Mouse (Mus musculus) ovary, postnatal 10 days (tissue): ENCODE measurements at regions not wholly inside any gene's neighbourhood (a gene's known extent, or its start where the extent isn't known, plus 50 kb on each side); places are given as distances from the start of the nearest gene placed in this dataset.

ENCODE experiments used
- DNase-seq: peaks from one replicate; pipeline ENCODE4 v3.0.0; 2022; ENCODE audit warnings: low spot score

DNA sequence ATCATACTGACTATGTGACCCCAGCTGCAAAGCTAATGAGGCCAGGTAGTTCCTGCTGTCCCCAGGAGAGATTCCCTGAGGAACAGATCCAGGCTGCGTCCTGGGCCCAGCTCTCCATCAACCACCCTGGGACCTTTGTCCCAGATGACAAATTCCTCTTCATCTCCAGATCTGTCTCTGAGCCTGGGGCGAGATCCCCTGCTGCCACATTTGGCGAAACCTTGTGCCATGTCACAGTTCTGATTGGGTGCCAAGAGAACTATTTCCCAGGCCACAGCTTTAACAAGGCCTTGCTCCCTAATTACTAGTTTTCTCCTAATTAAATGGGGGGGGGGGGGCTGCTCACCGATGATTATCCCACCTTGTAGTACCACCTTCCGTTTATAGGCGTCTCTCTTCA lies 70.6 kb upstream of the Hes1 start:
- no peak for DNase-seq

DNA sequence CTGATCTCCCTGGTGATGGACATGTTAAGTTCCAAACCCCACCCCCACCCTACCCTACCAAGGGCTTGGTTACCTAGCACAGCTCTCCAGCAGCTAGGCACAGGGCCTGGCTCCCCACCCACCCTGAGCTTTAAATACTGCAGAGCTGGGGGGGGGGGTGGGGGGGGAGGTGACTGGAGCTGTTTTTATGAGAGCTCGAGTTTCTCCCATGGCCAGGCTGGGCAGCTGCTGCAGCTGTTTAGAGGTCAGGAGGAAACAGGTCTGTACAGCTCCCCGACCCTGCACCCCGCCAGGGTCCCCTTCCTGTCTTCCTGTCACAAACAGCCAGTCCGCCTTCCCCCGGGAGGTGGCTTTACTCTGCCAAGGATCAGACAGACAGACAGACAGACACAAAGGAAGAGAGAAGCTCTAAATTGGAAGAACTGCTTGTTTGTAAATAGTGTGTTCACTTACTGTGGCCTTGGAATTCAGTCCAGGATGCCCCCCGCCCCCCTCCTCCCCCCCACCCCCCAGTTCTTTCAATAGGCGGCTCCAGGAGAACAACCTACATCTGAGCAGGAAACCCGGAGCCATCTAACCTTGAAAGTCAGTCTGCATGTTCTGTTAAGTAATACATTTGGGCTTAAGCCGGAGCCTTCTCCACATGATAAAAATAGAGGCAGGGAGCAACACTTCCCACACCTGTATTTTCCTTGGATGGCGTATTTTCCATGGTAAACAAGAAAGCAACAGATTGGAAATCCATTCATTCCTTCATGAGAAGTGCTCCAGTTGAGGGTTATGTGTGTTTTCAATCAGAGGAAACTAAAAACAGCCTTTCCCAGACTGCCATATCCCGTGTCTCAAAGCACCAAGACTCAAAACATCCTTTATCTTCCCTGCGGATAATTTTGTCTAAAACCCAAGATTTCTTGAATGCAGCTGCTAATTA lies 67.8 kb upstream of the Hes1 start:
- DNase-seq = no peak

DNA sequence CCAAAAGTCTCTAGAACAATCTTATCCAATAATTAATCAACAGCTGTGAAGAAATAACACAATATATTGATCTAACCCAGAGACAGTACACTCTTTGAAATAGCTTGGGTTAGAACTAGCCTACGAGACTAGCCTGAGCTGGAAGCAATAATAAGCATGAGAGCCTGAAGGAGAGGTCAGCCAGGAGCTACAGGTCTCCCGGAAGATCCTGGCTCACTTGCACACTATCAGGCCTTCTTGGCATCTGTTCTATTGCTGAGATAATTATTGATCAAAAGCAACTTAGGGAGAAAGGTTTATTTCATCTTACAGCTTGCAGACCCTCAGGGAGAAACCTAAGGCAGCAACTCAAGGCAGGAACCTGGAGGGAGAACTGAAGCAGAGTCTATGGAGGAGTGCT lies 64.0 kb upstream of the Hes1 start:
- DNase-seq = no peak

DNA sequence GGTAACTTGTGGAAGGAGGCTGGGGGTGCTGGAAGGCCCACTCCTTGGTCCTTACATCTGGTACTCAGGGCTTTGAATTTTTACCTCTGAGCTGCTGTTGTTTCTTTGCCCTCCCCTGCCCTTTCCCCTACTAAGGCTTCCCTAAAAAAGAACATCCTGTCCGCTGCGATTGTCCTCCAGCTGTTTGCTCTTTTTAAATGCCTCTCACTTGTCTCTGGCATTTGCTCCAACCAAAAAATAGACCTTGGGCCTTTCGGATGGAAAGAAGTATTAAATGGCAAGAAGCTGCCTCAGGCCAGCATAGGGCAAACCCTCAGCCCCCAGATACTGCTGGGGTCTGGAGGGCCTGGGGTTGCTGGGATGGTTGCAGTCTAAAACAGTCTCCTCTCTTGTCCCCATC lies 59.1 kb upstream of the Hes1 start:
- no peak for DNase-seq

DNA sequence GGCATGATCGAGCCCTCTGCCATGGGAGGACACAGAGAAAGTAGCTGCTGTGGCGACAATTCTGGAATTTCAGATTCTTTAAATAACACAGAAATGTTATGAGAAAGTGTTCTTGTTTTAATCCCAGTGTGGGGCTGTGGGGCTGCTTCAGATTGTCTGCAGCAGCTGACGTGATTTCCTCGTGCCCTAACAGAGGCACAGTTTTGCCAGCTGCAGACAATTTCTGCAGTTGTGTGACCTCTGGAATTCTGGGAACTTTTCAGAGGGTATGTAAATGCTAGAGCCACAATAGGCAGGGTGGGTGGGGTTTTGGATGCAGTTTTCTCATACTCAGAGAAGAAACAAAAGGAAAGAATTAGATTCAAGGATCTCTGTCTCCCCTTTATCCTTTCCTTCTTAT lies 57.4 kb upstream of the Hes1 start:
- DNase-seq = no peak

DNA sequence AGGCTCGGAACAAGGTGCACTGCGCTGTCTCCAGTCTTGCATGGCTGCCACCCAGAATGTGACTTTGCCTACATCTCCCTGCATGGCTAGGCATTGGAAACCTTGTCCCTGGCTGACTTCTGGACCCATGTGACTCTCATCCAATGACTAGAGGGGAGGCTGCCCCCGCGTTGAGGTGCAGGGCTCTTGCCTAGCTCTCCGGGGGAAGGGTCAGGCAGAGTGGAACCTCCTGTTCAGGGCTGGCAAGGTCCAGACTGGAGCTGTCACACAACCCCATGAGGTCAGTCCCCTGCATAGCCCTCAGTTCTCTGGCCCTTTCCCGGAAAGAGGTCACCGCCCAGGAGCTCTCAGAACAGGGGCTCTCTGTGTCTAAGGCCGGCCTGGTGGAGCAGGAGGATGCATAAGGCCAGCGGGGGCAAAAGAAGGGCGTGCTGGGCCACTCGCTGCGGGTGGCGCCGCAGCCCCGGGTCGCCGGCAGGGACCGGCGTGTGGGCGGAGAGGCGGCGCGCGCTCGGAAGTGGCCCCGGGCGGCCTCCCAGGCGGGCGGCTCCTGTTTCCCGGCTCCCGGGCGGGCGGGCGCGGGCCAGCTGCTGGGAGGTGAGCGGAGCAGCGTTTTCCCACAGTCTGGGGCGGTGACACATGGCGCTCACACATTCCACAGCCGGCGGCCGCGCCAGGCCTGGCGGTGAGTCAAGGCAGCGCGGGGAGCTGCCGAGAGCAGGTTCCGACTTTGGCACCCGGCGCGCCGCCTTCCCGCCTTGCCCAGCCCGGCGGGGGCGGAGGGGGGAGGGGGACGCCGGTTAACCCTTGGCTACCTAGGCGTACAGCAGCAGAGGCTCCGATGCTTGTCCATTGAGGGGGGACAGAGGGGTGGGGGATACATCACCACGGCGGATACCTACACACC lies 55.5 kb upstream of the Hes1 start:
- peak; percentile 74 for DNase-seq

DNA sequence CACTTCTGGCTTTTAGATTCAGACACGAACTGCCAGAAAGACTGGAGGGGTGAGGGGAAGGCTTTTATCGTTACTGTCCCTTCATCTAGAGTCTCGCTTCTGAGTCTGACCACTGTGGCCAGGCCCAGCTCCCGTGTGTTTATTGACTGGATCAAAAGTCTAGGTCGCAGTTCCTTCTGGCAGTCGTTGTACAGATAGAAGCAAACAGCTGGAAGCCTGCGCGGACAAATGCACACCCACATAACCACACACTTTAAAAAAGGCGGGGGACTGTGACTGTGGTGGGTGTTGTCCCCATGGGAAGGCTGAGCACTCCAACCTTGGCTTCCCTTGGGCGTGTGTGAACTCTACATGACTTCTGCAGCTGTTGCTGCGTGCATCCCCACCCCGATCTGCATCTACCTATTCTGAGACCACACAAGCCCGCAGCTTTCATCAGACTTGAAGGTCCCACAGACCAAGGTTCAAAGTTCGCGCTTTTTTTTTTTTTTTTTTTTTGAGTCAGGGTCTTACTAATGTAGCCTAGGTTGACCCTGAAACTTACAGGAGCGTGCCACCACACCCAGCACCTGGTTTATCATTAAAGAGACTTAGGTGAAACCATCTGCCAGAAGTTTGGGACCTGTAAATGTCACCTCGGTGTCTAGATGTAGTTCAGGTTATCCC lies 54.5 kb upstream of the Hes1 start:
- no peak for DNase-seq

DNA sequence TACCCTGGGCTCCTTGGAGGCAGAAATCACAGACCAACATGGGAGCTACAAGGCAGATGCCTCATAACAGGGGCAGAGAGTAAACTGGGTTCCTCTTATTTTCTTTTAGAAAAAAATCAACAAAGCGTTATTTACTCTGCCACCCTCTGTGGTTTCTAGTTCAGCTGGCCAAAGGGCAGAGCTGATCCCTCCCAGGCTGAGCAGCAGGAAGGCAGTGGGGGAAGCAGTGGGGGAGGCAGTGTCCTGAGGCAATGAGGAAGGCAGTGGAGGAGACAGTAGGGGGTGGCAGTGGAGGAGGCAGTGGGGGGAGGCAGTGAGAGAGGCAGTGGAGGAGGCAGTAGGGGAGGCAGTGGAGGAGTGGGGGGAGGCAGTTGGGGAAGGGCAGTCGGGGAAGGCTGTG lies 51.1 kb upstream of the Hes1 start:
- DNase-seq = no peak

DNA sequence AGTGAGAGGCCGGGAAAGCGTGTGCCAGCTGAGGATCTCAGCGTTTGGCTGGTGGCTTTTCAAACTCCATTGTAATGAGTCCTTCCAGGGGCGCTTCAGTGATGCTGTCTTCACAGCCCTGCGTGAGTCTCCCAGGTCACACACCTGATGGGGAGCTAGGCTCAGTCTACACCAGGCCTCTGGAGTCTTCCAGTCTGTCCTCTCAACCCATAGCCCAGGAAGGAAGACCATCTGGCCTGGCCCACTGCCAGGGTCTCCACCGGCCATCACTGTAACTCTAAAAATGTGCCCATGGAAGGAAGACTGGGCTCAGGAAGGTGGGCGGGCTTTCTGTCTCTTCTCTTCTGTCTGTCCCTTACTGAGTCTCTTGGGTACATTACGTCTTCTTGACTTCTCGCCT lies 50.2 kb upstream of the Hes1 start:
- no peak for DNase-seq
